Mouse (Mus musculus): ENCODE results near the gene Gm11733. TPM values are rescaled to one million over a fixed set of nuclear protein-coding genes. Genes with fewer than 3 reads are reported as not detected.

The Gm11733 gene
- polyA plus RNA-seq, 1 experiment from 2014 or later = 0.08 TPM

- Histone ChIP-seq H3K4me3 (ENCODE audit: low read depth, low read length) (no peak overlapping the region), H3K27ac (ENCODE audit: low read depth) (no peak overlapping the region), H3K9ac (no peak overlapping the region), H3K27me3 (ENCODE audit: insufficient read depth, low read length) (no peaks in the 10 kb centered on the region), H3K4me1 (ENCODE audit: insufficient read depth) (no peaks in the 10 kb centered on the region), H3K9me3 (ENCODE audit: low read depth, low read length) (no peaks in the 10 kb centered on the region), H3K36me3 (ENCODE audit: insufficient read depth) (no peaks in the 10 kb centered on the region), H3K4me2 (no peak overlapping the region)
- TF ChIP-seq CTCF (IDR thresholded peaks at IDR 0.05; ENCODE audit: low read depth) = no peak
- ATAC-seq (ENCODE audit: insufficient read depth) = no peak
- WGBS = 73% methylated on average over 5 of the region's 5 CpGs
- no peak for DNase-seq
Observed at GRCm38 (mm10) chr11:117469724-117470123, 14.4 kb upstream of the Gm11733 start.

GRCm38 (mm10) chr11:117470586-117471195 is 13.5 kb upstream of the Gm11733 start:
- H3K4me3 ChIP-seq (ENCODE audit: low read depth, low read length) = no peak overlapping the region
- no peaks in the 10 kb centered on the region for H3K4me1 ChIP-seq (ENCODE audit: insufficient read depth)
- TF ChIP-seq CTCF (IDR thresholded peaks at IDR 0.05; ENCODE audit: low read depth) = no peak
- H3K4me2 ChIP-seq = no peak overlapping the region
- no peaks in the 10 kb centered on the region for H3K9me3 ChIP-seq (ENCODE audit: low read depth, low read length)
- 77% methylated on average over 12 of the region's 12 CpGs for WGBS
- DNase-seq = no peak
- no peak for ATAC-seq (ENCODE audit: insufficient read depth)
- H3K36me3 ChIP-seq (ENCODE audit: insufficient read depth) = no peaks in the 10 kb centered on the region
- no peak overlapping the region for H3K27ac ChIP-seq (ENCODE audit: low read depth)
- no peaks in the 10 kb centered on the region for H3K27me3 ChIP-seq (ENCODE audit: insufficient read depth, low read length)
- H3K9ac ChIP-seq = no peak overlapping the region

GRCm38 (mm10) chr11:117471625-117472283 is 12.4 kb upstream of the Gm11733 start:
- Histone ChIP-seq H3K27ac (ENCODE audit: low read depth) (no peak overlapping the region), H3K27me3 (ENCODE audit: insufficient read depth, low read length) (no peaks in the 10 kb centered on the region), H3K36me3 (ENCODE audit: insufficient read depth) (no peaks in the 10 kb centered on the region), H3K9ac (no peak overlapping the region), H3K4me3 (ENCODE audit: low read depth, low read length) (no peak overlapping the region), H3K9me3 (ENCODE audit: low read depth, low read length) (no peaks in the 10 kb centered on the region), H3K4me2 (no peak overlapping the region), H3K4me1 (ENCODE audit: insufficient read depth) (no peaks in the 10 kb centered on the region)
- ATAC-seq (ENCODE audit: insufficient read depth) = 0 out of 2 replicates have a peak, but pooled peaks have one; percentile 40
- 58% methylated on average over 14 of the region's 14 CpGs for WGBS
- no peak for TF ChIP-seq CTCF (IDR thresholded peaks at IDR 0.05; ENCODE audit: low read depth)
- DNase-seq = peak; percentile 54

- Histone ChIP-seq H3K9me3 (ENCODE audit: low read depth, low read length) (peaks cover 3% of the 10 kb centered on the region; the same call in 1 of the 2 replicates), H3K4me1 (ENCODE audit: insufficient read depth) (no peaks in the 10 kb centered on the region), H3K4me3 (ENCODE audit: low read depth, low read length) (no peak overlapping the region), H3K36me3 (ENCODE audit: insufficient read depth) (no peaks in the 10 kb centered on the region), H3K27me3 (ENCODE audit: insufficient read depth, low read length) (no peaks in the 10 kb centered on the region), H3K4me2 (no peak overlapping the region), H3K27ac (ENCODE audit: low read depth) (no peak overlapping the region), H3K9ac (no peak overlapping the region)
- no peak for DNase-seq
- ATAC-seq (ENCODE audit: insufficient read depth) = no peak
- TF ChIP-seq CTCF (IDR thresholded peaks at IDR 0.05; ENCODE audit: low read depth) = no peak
- 62% methylated on average over 8 of the region's 8 CpGs for WGBS
Observed at GRCm38 (mm10) chr11:117472885-117473284, 11.3 kb upstream of the Gm11733 start.

GRCm38 (mm10) chr11:117475204-117475603 is 9.0 kb upstream of the Gm11733 start:
- DNase-seq (no peak), ATAC-seq (ENCODE audit: insufficient read depth) (no peak)
- peaks cover 3% of the 10 kb centered on the region; the same call in 1 of the 2 replicates for H3K9me3 ChIP-seq (ENCODE audit: low read depth, low read length)
- H3K27me3 ChIP-seq (ENCODE audit: insufficient read depth, low read length) = no peaks in the 10 kb centered on the region
- no peaks in the 10 kb centered on the region for H3K36me3 ChIP-seq (ENCODE audit: insufficient read depth)
- H3K4me3 ChIP-seq (ENCODE audit: low read depth, low read length) = no peak overlapping the region
- no peak overlapping the region for H3K9ac ChIP-seq
- TF ChIP-seq CTCF (IDR thresholded peaks at IDR 0.05; ENCODE audit: low read depth) = no peak
- H3K4me1 ChIP-seq (ENCODE audit: insufficient read depth) = peaks cover 7% of the 10 kb centered on the region; the same call in 1 of the 2 replicates
- H3K27ac ChIP-seq (ENCODE audit: low read depth) = no peak overlapping the region
- H3K4me2 ChIP-seq = no peak overlapping the region
- WGBS = 91% methylated on average over 2 of the region's 2 CpGs

- Histone ChIP-seq H3K9me3 (ENCODE audit: low read depth, low read length) (peaks cover 3% of the 10 kb centered on the region; the same call in 1 of the 2 replicates), H3K4me3 (ENCODE audit: low read depth, low read length) (no peak overlapping the region), H3K4me1 (ENCODE audit: insufficient read depth) (peaks cover 7% of the 10 kb centered on the region; the same call in 1 of the 2 replicates), H3K36me3 (ENCODE audit: insufficient read depth) (no peaks in the 10 kb centered on the region), H3K4me2 (peak overlapping the region; percentile 41), H3K27me3 (ENCODE audit: insufficient read depth, low read length) (no peaks in the 10 kb centered on the region), H3K9ac (no peak overlapping the region), H3K27ac (ENCODE audit: low read depth) (no peak overlapping the region)
- ATAC-seq (ENCODE audit: insufficient read depth) = peak; percentile 67; the same call in 1 of the 2 replicates
- no peak for TF ChIP-seq CTCF (IDR thresholded peaks at IDR 0.05; ENCODE audit: low read depth)
- WGBS = 23% methylated on average over 10 of the region's 10 CpGs
- DNase-seq = peak; percentile 66
Observed at GRCm38 (mm10) chr11:117475669-117476068, 8.5 kb upstream of the Gm11733 start.

- Histone ChIP-seq H3K4me1 (ENCODE audit: insufficient read depth) (peaks cover 7% of the 10 kb centered on the region; the same call in 1 of the 2 replicates), H3K36me3 (ENCODE audit: insufficient read depth) (no peaks in the 10 kb centered on the region), H3K9ac (no peak overlapping the region), H3K9me3 (ENCODE audit: low read depth, low read length) (peaks cover 3% of the 10 kb centered on the region; the same call in 1 of the 2 replicates), H3K4me2 (no peak overlapping the region), H3K4me3 (ENCODE audit: low read depth, low read length) (no peak overlapping the region), H3K27me3 (ENCODE audit: insufficient read depth, low read length) (no peaks in the 10 kb centered on the region), H3K27ac (ENCODE audit: low read depth) (no peak overlapping the region)
- 66% methylated on average over 5 of the region's 5 CpGs for WGBS
- DNase-seq (no peak), ATAC-seq (ENCODE audit: insufficient read depth) (no peak)
- TF ChIP-seq CTCF (IDR thresholded peaks at IDR 0.05; ENCODE audit: low read depth) = no peak
Observed at GRCm38 (mm10) chr11:117476554-117477107, 7.5 kb upstream of the Gm11733 start.
